Mouse (Mus musculus) midbrain, embryonic 13.5 days (tissue): ENCODE measurements around the gene 4930447C04Rik. TPM values are rescaled to one million over a fixed set of nuclear protein-coding genes. Genes with fewer than 3 reads are reported as not detected.

ENCODE experiments used
- ATAC-seq: fragments of 200-750 bp; cut with Nextera tagmentation; 2 replicates; pipeline ENCODE4 v1.8.0; 2017; ENCODE audit warnings: mild to moderate bottlenecking, moderate TSS enrichment, moderate library complexity
- H3K27ac ChIP-seq: fragments of 300-500 bp; sonication (generic); 2 replicates; pipeline ENCODE4 v1.5.1; 2015; ENCODE audit warnings: inconsistent platforms, mild to moderate bottlenecking, moderate library complexity
- H3K27me3 ChIP-seq: fragments of 300-500 bp; sonication (generic); 2 replicates; pipeline ENCODE4 v1.6.1; 2015; ENCODE audit warnings: mild to moderate bottlenecking, inconsistent platforms
- H3K36me3 ChIP-seq: fragments of 300-500 bp; sonication (generic); 2 replicates; pipeline ENCODE4 v1.6.1; 2015; ENCODE audit warnings: mild to moderate bottlenecking, inconsistent platforms
- H3K4me1 ChIP-seq: fragments of 300-500 bp; sonication (generic); replicated peaks from 2 replicates; pipeline ENCODE4 v1.6.1; 2015; ENCODE audit warnings: inconsistent platforms
- H3K4me2 ChIP-seq: fragments of 300-500 bp; sonication (generic); replicated peaks from 2 replicates; pipeline ENCODE4 v1.6.1; 2015; ENCODE audit warnings: moderate library complexity, mild to moderate bottlenecking, inconsistent platforms
- H3K4me3 ChIP-seq: fragments of 300-500 bp; sonication (generic); replicated peaks from 2 replicates; pipeline ENCODE4 v1.5.1; 2015; ENCODE audit warnings: mild to moderate bottlenecking, inconsistent platforms
- H3K9ac ChIP-seq: fragments of 300-500 bp; sonication (generic); replicated peaks from 2 replicates; pipeline ENCODE4 v1.6.1; 2015; ENCODE audit warnings: mild to moderate bottlenecking, inconsistent platforms
- H3K9me3 ChIP-seq: fragments of 300-500 bp; sonication (generic); 2 replicates; pipeline ENCODE4 v1.6.1; 2016; ENCODE audit warnings: mild to moderate bottlenecking, inconsistent platforms
- WGBS: fragments of 180-500 bp; shearing (Covaris S2); methylation state at CpG from one replicate; pipeline ENCODE4 v1.1.7; 2015; 5-methylcytosine and 5-hydroxymethylcytosine counted together
- polyA plus RNA-seq: library from polyadenylated mRNA; unstranded; fragments of >200 nt; fragmentation: Nextera tagmentation; extraction: Ambion mirVana; gene quantifications from 2 replicates; pipeline ENCODE4 v1.2.1, GENCODE M21; 2015

Gene 4930447C04Rik
- polyA plus RNA-seq, 1 experiment from 2014 or later, result 3.2 TPM

GRCm38 (mm10) chr12:72941398-72942051, 951 bp upstream of the 4930447C04Rik start:
- Histone ChIP-seq H3K4me3 (no peak overlapping the region), H3K9me3 (no peaks in the 10 kb centered on the region), H3K27me3 (peaks cover 100% of the 10 kb centered on the region), H3K36me3 (no peaks in the 10 kb centered on the region), H3K27ac (no peak overlapping the region), H3K9ac (no peak overlapping the region), H3K4me2 (no peak overlapping the region), H3K4me1 (peaks cover 17% of the 10 kb centered on the region)
- WGBS, result under 1% methylated on average over 32 of the region's 32 CpGs
- ATAC-seq, result no peak

- H3K27me3 ChIP-seq, result peaks cover 99% of the 10 kb centered on the region
- H3K9me3 ChIP-seq, result no peaks in the 10 kb centered on the region
- peaks cover 17% of the 10 kb centered on the region for H3K4me1 ChIP-seq
- H3K9ac ChIP-seq, result no peak overlapping the region
- no peak overlapping the region for H3K4me2 ChIP-seq
- no peak overlapping the region for H3K4me3 ChIP-seq
- no peak for ATAC-seq
- H3K36me3 ChIP-seq, result no peaks in the 10 kb centered on the region
- 3% methylated on average over 11 of the region's 11 CpGs for WGBS
- no peak overlapping the region for H3K27ac ChIP-seq
Observed at GRCm38 (mm10) chr12:72940822-72941397, 336 bp upstream of the 4930447C04Rik start.

GRCm38 (mm10) chr12:72939616-72940015, 958 bp downstream of the 4930447C04Rik start, which contains the start of gene Six6:
TSS of gene Six6 (plus strand) at chr12:72939892.
- peak; percentile 56 for ATAC-seq
- peaks cover 99% of the 10 kb centered on the region for H3K27me3 ChIP-seq
- H3K36me3 ChIP-seq, result no peaks in the 10 kb centered on the region
- 1% methylated on average over 28 of the region's 28 CpGs for WGBS
- peak within 1 kb of the TSS; percentile 12 for H3K4me3 ChIP-seq
- H3K9ac ChIP-seq, result no peak within 1 kb of the TSS
- H3K4me2 ChIP-seq, result peak within 1 kb of the TSS; percentile 17
- no peaks in the 10 kb centered on the region for H3K9me3 ChIP-seq
- peaks cover 6% of the 10 kb centered on the region for H3K4me1 ChIP-seq
- no peak within 1 kb of the TSS for H3K27ac ChIP-seq

GRCm38 (mm10) chr12:72938600-72939490, 1.7 kb downstream of the 4930447C04Rik start:
- H3K36me3 ChIP-seq, result no peaks in the 10 kb centered on the region
- no peaks in the 10 kb centered on the region for H3K9me3 ChIP-seq
- H3K27ac ChIP-seq, result no peak overlapping the region
- 1% methylated on average over 14 of the region's 14 CpGs for WGBS
- H3K9ac ChIP-seq, result no peak overlapping the region
- ATAC-seq, result no peak
- H3K27me3 ChIP-seq, result peaks cover 98% of the 10 kb centered on the region
- no peak overlapping the region for H3K4me2 ChIP-seq
- H3K4me3 ChIP-seq, result no peak overlapping the region
- H3K4me1 ChIP-seq, result peaks cover 6% of the 10 kb centered on the region

- H3K4me1 ChIP-seq, result peaks cover 6% of the 10 kb centered on the region
- no peak overlapping the region for H3K4me2 ChIP-seq
- H3K27me3 ChIP-seq, result peaks cover 93% of the 10 kb centered on the region
- no peak overlapping the region for H3K9ac ChIP-seq
- H3K9me3 ChIP-seq, result no peaks in the 10 kb centered on the region
- no peak overlapping the region for H3K4me3 ChIP-seq
- 3% methylated on average over 13 of the region's 13 CpGs for WGBS
- no peak for ATAC-seq
- H3K36me3 ChIP-seq, result no peaks in the 10 kb centered on the region
- no peak overlapping the region for H3K27ac ChIP-seq
Observed at GRCm38 (mm10) chr12:72938176-72938575, 2.4 kb downstream of the 4930447C04Rik start.

- no peak overlapping the region for H3K9ac ChIP-seq
- no peak for ATAC-seq
- no peaks in the 10 kb centered on the region for H3K9me3 ChIP-seq
- peaks cover 91% of the 10 kb centered on the region for H3K27me3 ChIP-seq
- WGBS, result 1% methylated on average over 19 of the region's 19 CpGs
- no peak overlapping the region for H3K4me3 ChIP-seq
- peaks cover 6% of the 10 kb centered on the region for H3K4me1 ChIP-seq
- H3K36me3 ChIP-seq, result no peaks in the 10 kb centered on the region
- H3K27ac ChIP-seq, result no peak overlapping the region
- no peak overlapping the region for H3K4me2 ChIP-seq
Observed at GRCm38 (mm10) chr12:72937537-72938120, 2.9 kb downstream of the 4930447C04Rik start.

- Histone ChIP-seq H3K27ac (no peak overlapping the region), H3K9me3 (no peaks in the 10 kb centered on the region), H3K4me3 (no peak overlapping the region), H3K4me2 (no peak overlapping the region), H3K9ac (no peak overlapping the region), H3K4me1 (peaks cover 6% of the 10 kb centered on the region), H3K27me3 (peaks cover 89% of the 10 kb centered on the region), H3K36me3 (no peaks in the 10 kb centered on the region)
- WGBS, result 20% methylated on average over 8 of the region's 8 CpGs
- no peak for ATAC-seq
Observed at GRCm38 (mm10) chr12:72936751-72937150, 3.8 kb downstream of the 4930447C04Rik start.

GRCm38 (mm10) chr12:72917159-72917993, 23.2 kb downstream of the 4930447C04Rik start:
- H3K9me3 ChIP-seq, result peaks cover 5% of the 10 kb centered on the region; the same call in 1 of the 2 replicates
- H3K4me1 ChIP-seq, result peaks cover 7% of the 10 kb centered on the region
- peak; percentile 65; the same call in 1 of the 2 replicates for ATAC-seq
- no peaks in the 10 kb centered on the region for H3K36me3 ChIP-seq
- H3K4me2 ChIP-seq, result peak overlapping the region; percentile 57
- no peak overlapping the region for H3K27ac ChIP-seq
- peaks cover 47% of the 10 kb centered on the region for H3K27me3 ChIP-seq
- H3K4me3 ChIP-seq, result peak overlapping the region; percentile 36
- 17% methylated on average over 48 of the region's 48 CpGs for WGBS
- H3K9ac ChIP-seq, result peak overlapping the region; percentile 53

GRCm38 (mm10) chr12:72854377-72855032, 86.1 kb downstream of the 4930447C04Rik start:
- H3K4me2 ChIP-seq, result peak overlapping the region; percentile 19; the same call in 1 of the 2 replicates
- peaks cover 95% of the 10 kb centered on the region for H3K27me3 ChIP-seq
- peak; percentile 70; the same call in 1 of the 2 replicates for ATAC-seq
- H3K4me1 ChIP-seq, result peaks cover 13% of the 10 kb centered on the region
- H3K27ac ChIP-seq, result no peak overlapping the region
- H3K4me3 ChIP-seq, result no peak overlapping the region
- H3K36me3 ChIP-seq, result no peaks in the 10 kb centered on the region
- under 1% methylated on average over 19 of the region's 19 CpGs for whole genome bisulfite sequencing
- no peak overlapping the region for H3K9ac ChIP-seq
- peaks cover 5% of the 10 kb centered on the region for H3K9me3 ChIP-seq

GRCm38 (mm10) chr12:72853406-72854076, 87.0 kb downstream of the 4930447C04Rik start:
- no peaks in the 10 kb centered on the region for H3K9me3 ChIP-seq

More at GRCm38 (mm10) chr12:72853406-72854076, 87.0 kb downstream of the 4930447C04Rik start:
- peaks cover 95% of the 10 kb centered on the region for H3K27me3 ChIP-seq
- H3K27ac ChIP-seq, result no peak overlapping the region
- no peak for ATAC-seq
- no peak overlapping the region for H3K4me3 ChIP-seq
- no peaks in the 10 kb centered on the region for H3K36me3 ChIP-seq
- no peak overlapping the region for H3K9ac ChIP-seq
- H3K4me2 ChIP-seq, result no peak overlapping the region
- WGBS, result 17% methylated on average over 13 of the region's 13 CpGs
- peaks cover 13% of the 10 kb centered on the region for H3K4me1 ChIP-seq
